Mouse (Mus musculus) ES-Bruce4 (cell line): ENCODE results near the gene Prtg.

Experiments used
- CTCF ChIP-seq: IDR thresholded peaks from one replicate; pipeline ENCODE4 v1.8.1; 2011; ENCODE audit warnings: low read depth, low read length
- EP300 ChIP-seq: IDR thresholded peaks from 2 replicates; pipeline ENCODE4 v1.6.1; 2011; ENCODE audit warnings: low read depth, low read length; ENCODE audit not compliant: insufficient read depth

- TF ChIP-seq CTCF (no peak), EP300 (no peak)
These were observed 47.1 kb downstream of the Prtg start for GRCm38 (mm10) chr9:72853681-72854190.
